Mouse (Mus musculus) G1E (cell line): ENCODE data around the gene Setmar.

Source experiments
- CTCF ChIP-seq: IDR thresholded peaks from 2 replicates; pipeline ENCODE4 v1.5.1; 2012; ENCODE audit warnings: low read depth, low read length, inconsistent platforms, mixed read lengths
- TAL1 ChIP-seq: conservative IDR thresholded peaks from 2 replicates; pipeline ENCODE4 v1.6.1; 2012; ENCODE audit warnings: low read depth, low read length, inconsistent platforms, mixed read lengths

DNA sequence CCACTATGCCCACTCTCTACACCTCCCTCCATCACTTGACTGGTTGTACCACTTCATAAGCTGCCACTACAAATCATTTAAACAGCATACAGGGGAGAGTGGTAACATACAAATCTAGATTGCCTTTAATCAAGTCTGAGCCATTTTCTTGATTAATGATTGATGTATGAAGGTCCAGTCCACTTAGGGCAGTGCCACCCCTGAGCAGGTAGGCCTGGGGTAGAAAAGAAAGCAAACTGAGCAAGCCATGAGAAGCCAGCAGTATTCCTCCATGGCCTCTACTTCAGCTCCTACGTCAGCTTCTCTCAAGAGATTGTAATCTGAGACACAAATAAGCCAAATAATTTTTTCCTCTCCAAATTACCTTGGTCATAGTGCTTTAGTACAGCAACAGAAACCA, 26.5 kb downstream of the Setmar start:
- TF ChIP-seq CTCF, result no peak
- TF ChIP-seq TAL1, result no peak
